Mouse (Mus musculus) embryonic facial prominence, embryonic 15.5 days (tissue): ENCODE results near the gene Ccnt2. TPM values are rescaled to one million over a fixed set of nuclear protein-coding genes. Genes with fewer than 3 reads are reported as not detected.

ENCODE experiments used
- ATAC-seq: fragments of 200-750 bp; cut with Nextera tagmentation; 2 replicates; pipeline ENCODE4 v1.8.0; 2017; ENCODE audit warnings: low read depth, moderate TSS enrichment; ENCODE audit not compliant: insufficient number of reproducible peaks, low FRiP score, low TSS enrichment
- H3K27ac ChIP-seq: fragments of 300-500 bp; sonication (generic); replicated peaks from 2 replicates; pipeline ENCODE4 v1.5.1; 2015; ENCODE audit warnings: mild to moderate bottlenecking, inconsistent platforms
- H3K27me3 ChIP-seq: fragments of 300-500 bp; sonication (generic); 2 replicates; pipeline ENCODE4 v1.6.1; 2015; ENCODE audit warnings: inconsistent platforms
- H3K36me3 ChIP-seq: fragments of 300-500 bp; sonication (generic); 2 replicates; pipeline ENCODE4 v1.6.1; 2015; ENCODE audit warnings: mild to moderate bottlenecking, inconsistent platforms
- H3K4me1 ChIP-seq: fragments of 300-500 bp; sonication (generic); 2 replicates; pipeline ENCODE4 v1.6.1; 2015; ENCODE audit warnings: inconsistent platforms
- H3K4me2 ChIP-seq: fragments of 300-500 bp; sonication (generic); replicated peaks from 2 replicates; pipeline ENCODE4 v1.6.1; 2015; ENCODE audit warnings: mild to moderate bottlenecking, inconsistent platforms
- H3K4me3 ChIP-seq: fragments of 300-500 bp; sonication (generic); replicated peaks from 2 replicates; pipeline ENCODE4 v1.5.1; 2015; ENCODE audit warnings: mild to moderate bottlenecking, inconsistent platforms
- H3K9ac ChIP-seq: fragments of 300-500 bp; sonication (generic); 2 replicates; pipeline ENCODE4 v1.6.1; 2015; ENCODE audit warnings: inconsistent platforms
- H3K9me3 ChIP-seq: fragments of 300-500 bp; sonication (generic); replicated peaks from 2 replicates; pipeline ENCODE4 v1.6.1; 2016; ENCODE audit warnings: inconsistent platforms
- WGBS: fragments of 180-500 bp; shearing (Covaris S2); methylation state at CpG from one replicate; pipeline ENCODE4 v1.1.7; 2015; 5-methylcytosine and 5-hydroxymethylcytosine counted together
- polyA plus RNA-seq: library from polyadenylated mRNA; unstranded; fragments of >200 nt; fragmentation: Nextera tagmentation; extraction: Ambion mirVana; gene quantifications from 2 replicates; pipeline ENCODE4 v1.2.1, GENCODE M21; 2015

Gene Ccnt2
- polyA plus RNA-seq, 1 experiment from 2014 or later: 84.1 TPM

DNA sequence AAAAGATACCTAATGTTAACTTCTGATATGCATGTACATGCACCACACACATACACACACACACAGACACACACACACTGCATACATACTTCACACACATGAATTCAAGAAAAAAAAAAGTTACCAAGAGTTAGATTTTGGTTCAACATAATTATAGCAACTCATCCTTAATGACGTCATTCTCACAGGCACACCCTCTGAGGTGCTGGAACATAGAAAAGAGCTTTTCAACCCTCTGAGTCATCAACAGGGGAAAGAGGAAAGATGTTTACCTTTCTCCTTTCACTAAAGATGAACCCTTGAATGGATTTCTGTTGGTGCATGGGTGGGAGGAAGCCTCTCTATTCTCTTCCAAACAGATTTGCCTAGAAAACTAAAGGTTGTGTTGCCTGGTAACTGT lies 64.6 kb downstream of the Ccnt2 start:
- H3K4me1 ChIP-seq: no peaks in the 10 kb centered on the region
- H3K36me3 ChIP-seq: no peaks in the 10 kb centered on the region
- no peak overlapping the region for H3K4me3 ChIP-seq
- H3K27me3 ChIP-seq: no peaks in the 10 kb centered on the region
- WGBS: 70% methylated on average over 1 of the region's 1 CpGs
- no peak for ATAC-seq
- H3K4me2 ChIP-seq: no peak overlapping the region
- no peak overlapping the region for H3K9ac ChIP-seq
- no peaks in the 10 kb centered on the region for H3K9me3 ChIP-seq
- no peak overlapping the region for H3K27ac ChIP-seq

DNA sequence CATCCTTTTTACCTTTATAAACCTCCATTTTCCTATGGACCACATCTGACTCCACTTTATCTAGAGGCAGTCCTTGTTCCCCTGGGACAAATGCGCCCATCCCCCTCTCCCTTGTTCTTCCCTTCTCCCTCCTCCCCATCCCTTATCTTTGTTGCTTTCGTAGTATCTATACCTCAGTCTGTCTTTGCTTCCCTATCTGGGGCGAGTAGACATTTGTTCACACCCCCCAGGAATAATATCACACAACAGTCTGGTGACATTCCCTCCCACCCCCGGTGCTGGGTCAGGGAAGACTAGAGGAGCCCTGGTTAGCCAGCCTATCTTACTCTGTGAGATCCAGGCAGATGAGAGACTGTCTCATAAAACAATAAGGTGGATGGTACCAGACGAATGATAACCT lies 71.5 kb downstream of the Ccnt2 start:
- Histone ChIP-seq H3K4me2 (no peak overlapping the region), H3K27me3 (no peaks in the 10 kb centered on the region), H3K4me1 (no peaks in the 10 kb centered on the region), H3K36me3 (no peaks in the 10 kb centered on the region), H3K9ac (no peak overlapping the region), H3K9me3 (no peaks in the 10 kb centered on the region), H3K4me3 (no peak overlapping the region), H3K27ac (no peak overlapping the region)
- 88% methylated on average over 5 of the region's 5 CpGs for WGBS
- ATAC-seq: no peak

DNA sequence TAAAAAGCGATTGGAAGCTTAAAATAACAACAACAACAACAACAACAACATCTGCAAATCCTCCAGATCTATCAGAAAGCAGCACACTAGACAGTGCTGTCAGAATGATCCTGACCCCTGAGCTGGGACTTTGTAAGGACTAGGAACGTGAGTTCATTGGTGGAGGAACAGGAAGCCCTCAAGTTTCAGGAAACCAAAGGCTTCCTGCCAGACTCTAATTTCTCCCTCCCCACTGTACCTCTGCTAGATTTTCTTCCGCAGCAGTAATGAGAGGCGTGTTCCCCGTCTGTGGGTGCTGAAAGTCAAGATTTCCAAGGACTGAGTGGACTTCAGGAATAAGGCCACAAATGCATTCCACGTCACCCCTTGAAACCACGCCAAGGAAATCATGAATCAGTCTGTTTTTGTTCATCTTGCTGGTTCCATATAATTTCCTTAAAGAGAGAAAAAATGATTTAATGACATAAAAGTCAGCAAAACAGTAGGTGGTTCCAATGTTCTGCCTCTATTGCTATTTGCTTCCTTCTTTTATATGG lies 76.2 kb downstream of the Ccnt2 start:
- no peak overlapping the region for H3K9ac ChIP-seq
- H3K4me2 ChIP-seq: no peak overlapping the region
- no peak overlapping the region for H3K27ac ChIP-seq
- no peak for ATAC-seq
- no peak overlapping the region for H3K4me3 ChIP-seq
- 58% methylated on average over 7 of the region's 7 CpGs for WGBS
- no peaks in the 10 kb centered on the region for H3K36me3 ChIP-seq
- no peaks in the 10 kb centered on the region for H3K4me1 ChIP-seq
- H3K27me3 ChIP-seq: no peaks in the 10 kb centered on the region
- no peaks in the 10 kb centered on the region; the same call in 1 of the 2 replicates for H3K9me3 ChIP-seq

DNA sequence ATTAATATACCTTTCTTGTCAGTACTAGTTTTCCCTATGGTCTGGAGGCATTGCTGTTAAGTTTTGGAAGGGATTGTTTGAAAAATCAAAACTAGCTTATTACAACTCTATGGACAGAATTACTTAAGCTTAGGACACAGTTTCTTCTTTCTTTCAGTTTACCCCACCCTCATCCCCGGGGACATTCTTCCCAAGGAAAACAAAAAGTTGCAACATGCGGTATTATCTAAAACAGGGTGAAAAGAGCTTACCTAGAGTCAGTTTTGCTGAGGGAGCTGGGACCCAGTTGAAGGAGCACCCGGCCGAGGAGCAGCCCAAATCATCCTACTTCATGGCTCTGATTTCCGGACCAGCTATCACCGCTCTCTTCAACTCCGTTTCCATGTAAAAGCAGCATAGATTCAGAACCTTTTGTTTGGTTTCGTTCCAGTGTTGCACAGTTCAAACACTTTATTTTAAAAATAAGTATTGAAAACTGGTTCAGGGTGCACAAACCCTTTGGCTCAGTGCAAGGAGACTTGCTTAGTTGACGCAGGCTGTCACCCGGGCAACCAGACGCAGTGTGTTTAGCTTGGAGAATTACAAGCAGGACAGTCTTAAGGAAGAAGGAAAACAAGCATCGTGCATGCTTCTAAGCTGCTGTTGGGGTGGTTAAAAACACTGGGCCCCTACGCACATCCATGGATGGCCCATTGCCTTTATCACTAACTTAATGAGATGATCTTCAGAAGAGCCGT lies 80.7 kb downstream of the Ccnt2 start, which contains the start of gene Map3k19:
Gene Map3k19, minus strand, starts transcription at position 546 of the 737 bp plus-strand sequence.
- no peaks in the 10 kb centered on the region for H3K27me3 ChIP-seq
- H3K27ac ChIP-seq: no peak within 1 kb of the TSS
- no peak within 1 kb of the TSS for H3K9ac ChIP-seq
- no peak for ATAC-seq
- H3K9me3 ChIP-seq: no peaks in the 10 kb centered on the region; the same call in 1 of the 2 replicates
- H3K4me1 ChIP-seq: no peaks in the 10 kb centered on the region
- no peaks in the 10 kb centered on the region for H3K36me3 ChIP-seq
- no peak within 1 kb of the TSS for H3K4me2 ChIP-seq
- H3K4me3 ChIP-seq: no peak within 1 kb of the TSS
- 74% methylated on average over 14 of the region's 14 CpGs for WGBS

Other genes with a start within 250 kb of the Ccnt2 start
- 2.0 and 3.6 TPM in 2 replicates for gene Tmem163, start 94.6 kb upstream of the Ccnt2 start, polyA plus RNA-seq
- gene Acmsd, start 44.8 kb upstream of the Ccnt2 start, polyA plus RNA-seq: 0.12 and 0.13 TPM in 2 replicates
- 1.2 and 1.6 TPM in 2 replicates for gene Map3k19, start 80.9 kb downstream of the Ccnt2 start, polyA plus RNA-seq
- 22.6 and 23.7 TPM in 2 replicates for gene Rab3gap1, start 94.6 kb downstream of the Ccnt2 start, polyA plus RNA-seq